Mouse (Mus musculus): ENCODE measurements around the gene Qrich1.

Qrich1 gene

GRCm38 (mm10) chr9:108560227-108560841, 43.7 kb downstream of the Qrich1 start, which contains the start of gene Impdh2:
TSS of gene Impdh2 (plus strand) at chr9:108560286.
- peak; percentile 97 for DNase-seq (ENCODE audit: extremely low read depth, insufficient read length, low spot score)

GRCm38 (mm10) chr9:108563671-108564070, 47.1 kb downstream of the Qrich1 start:
- no peak for DNase-seq (ENCODE audit: extremely low read depth, insufficient read length, low spot score)

- no peak for DNase-seq (ENCODE audit: extremely low read depth, insufficient read length, low spot score)
Measured at GRCm38 (mm10) chr9:108564131-108564530, 47.5 kb downstream of the Qrich1 start.

GRCm38 (mm10) chr9:108565881-108566814, 49.5 kb downstream of the Qrich1 start:
- DNase-seq (ENCODE audit: extremely low read depth, insufficient read length, low spot score): no peak

GRCm38 (mm10) chr9:108566815-108567776, 50.5 kb downstream of the Qrich1 start, which contains the start of gene Ndufaf3:
TSS of gene Ndufaf3 (minus strand) at chr9:108567434.
- DNase-seq (ENCODE audit: extremely low read depth, insufficient read length, low spot score): peak; percentile 97

- peak; percentile 53 for DNase-seq (ENCODE audit: extremely low read depth, insufficient read length, low spot score)
Measured at GRCm38 (mm10) chr9:108567931-108568419, 51.4 kb downstream of the Qrich1 start.

- no peak for DNase-seq (ENCODE audit: extremely low read depth, insufficient read length, low spot score)
Measured at GRCm38 (mm10) chr9:108568511-108568921, 51.9 kb downstream of the Qrich1 start.

- peak; percentile 97 for DNase-seq (ENCODE audit: extremely low read depth, insufficient read length, low spot score)
Measured at GRCm38 (mm10) chr9:108569381-108570206, 53.0 kb downstream of the Qrich1 start, which contains the start of gene Dalrd3. TSS of gene Dalrd3 (plus strand) at chr9:108569886.

- DNase-seq (ENCODE audit: extremely low read depth, insufficient read length, low spot score): peak; percentile 65
Measured at GRCm38 (mm10) chr9:108570207-108570896, 53.7 kb downstream of the Qrich1 start.

- no peak for DNase-seq (ENCODE audit: extremely low read depth, insufficient read length, low spot score)
Measured at GRCm38 (mm10) chr9:108571401-108571973, 54.9 kb downstream of the Qrich1 start.

GRCm38 (mm10) chr9:108572321-108572720, 55.7 kb downstream of the Qrich1 start:
- no peak for DNase-seq (ENCODE audit: extremely low read depth, insufficient read length, low spot score)

- DNase-seq (ENCODE audit: extremely low read depth, insufficient read length, low spot score): no peak
Measured at GRCm38 (mm10) chr9:108573774-108574690, 57.4 kb downstream of the Qrich1 start.

- DNase-seq (ENCODE audit: extremely low read depth, insufficient read length, low spot score): no peak
Measured at GRCm38 (mm10) chr9:108574921-108575320, 58.3 kb downstream of the Qrich1 start.

GRCm38 (mm10) chr9:108575321-108576297, 59.0 kb downstream of the Qrich1 start:
- DNase-seq (ENCODE audit: extremely low read depth, insufficient read length, low spot score): no peak

- DNase-seq (ENCODE audit: extremely low read depth, insufficient read length, low spot score): no peak
Measured at GRCm38 (mm10) chr9:108577025-108577424, 60.4 kb downstream of the Qrich1 start.

GRCm38 (mm10) chr9:108577934-108578544, 61.4 kb downstream of the Qrich1 start:
- DNase-seq (ENCODE audit: extremely low read depth, insufficient read length, low spot score): no peak

Data from 3134 (cell line).